Mouse (Mus musculus): ENCODE measurements around the gene Ssu2.

- TF ChIP-seq POLR2A (IDR thresholded peaks at IDR 0.05; ENCODE audit: extremely low read depth, insufficient read depth, low read length) (no peak), CTCF (IDR thresholded peaks at IDR 0.05; ENCODE audit: extremely low read depth, insufficient read depth, low read length) (no peak)
Observed at GRCm38 (mm10) chr6:112330520-112331222, 57.2 kb downstream of the Ssu2 start.

Measured in cortical plate, adult 2 months (tissue).